Mouse (Mus musculus): ENCODE data around the gene Igsf9. TPM values are rescaled to one million over a fixed set of nuclear protein-coding genes. Genes with fewer than 3 reads are reported as not detected.

The Igsf9 gene
- polyA plus RNA-seq, 1 experiment from 2014 or later, result 52.6 TPM

DNA sequence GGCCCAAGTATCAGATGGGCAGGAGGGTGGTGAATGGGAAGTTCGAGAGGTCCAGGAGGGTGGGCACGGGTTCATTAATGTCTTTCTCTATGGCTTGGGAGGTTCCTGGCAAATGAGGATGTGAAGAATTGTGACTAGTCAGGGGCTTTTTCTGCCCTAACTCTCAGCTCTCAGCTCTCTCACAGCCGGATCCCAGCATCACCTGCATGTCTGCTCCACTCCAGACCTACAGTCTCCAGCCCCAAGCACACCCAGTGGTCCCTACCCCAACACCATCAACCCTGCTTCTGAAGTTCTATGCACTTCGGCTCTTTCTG lies 32.6 kb downstream of the Igsf9 start:
- no peaks in the 10 kb centered on the region for H3K27me3 ChIP-seq (ENCODE audit: control insufficient read depth, insufficient read depth, low read length)
- H3K4me2 ChIP-seq (ENCODE audit: low read length), result no peak overlapping the region
- H3K4me3 ChIP-seq (replicated peaks; ENCODE audit: low read depth, low read length), result no peak overlapping the region
- whole genome bisulfite sequencing, result 81% methylated on average over 4 of the region's 4 CpGs
- ATAC-seq (ENCODE audit: low FRiP score, low TSS enrichment) (no peak), DNase-seq (no peak)
- no peaks in the 10 kb centered on the region for H3K9me3 ChIP-seq (ENCODE audit: control insufficient read depth, low read length)
- H3K36me3 ChIP-seq (ENCODE audit: control insufficient read depth, insufficient read depth, low read length), result no peaks in the 10 kb centered on the region
- H3K4me1 ChIP-seq (ENCODE audit: control insufficient read depth, insufficient read depth, low read length), result no peaks in the 10 kb centered on the region
- H3K27ac ChIP-seq (replicated peaks; ENCODE audit: low read depth, low read length), result no peak overlapping the region
- no peak overlapping the region for H3K9ac ChIP-seq (replicated peaks; ENCODE audit: low read length)

DNA sequence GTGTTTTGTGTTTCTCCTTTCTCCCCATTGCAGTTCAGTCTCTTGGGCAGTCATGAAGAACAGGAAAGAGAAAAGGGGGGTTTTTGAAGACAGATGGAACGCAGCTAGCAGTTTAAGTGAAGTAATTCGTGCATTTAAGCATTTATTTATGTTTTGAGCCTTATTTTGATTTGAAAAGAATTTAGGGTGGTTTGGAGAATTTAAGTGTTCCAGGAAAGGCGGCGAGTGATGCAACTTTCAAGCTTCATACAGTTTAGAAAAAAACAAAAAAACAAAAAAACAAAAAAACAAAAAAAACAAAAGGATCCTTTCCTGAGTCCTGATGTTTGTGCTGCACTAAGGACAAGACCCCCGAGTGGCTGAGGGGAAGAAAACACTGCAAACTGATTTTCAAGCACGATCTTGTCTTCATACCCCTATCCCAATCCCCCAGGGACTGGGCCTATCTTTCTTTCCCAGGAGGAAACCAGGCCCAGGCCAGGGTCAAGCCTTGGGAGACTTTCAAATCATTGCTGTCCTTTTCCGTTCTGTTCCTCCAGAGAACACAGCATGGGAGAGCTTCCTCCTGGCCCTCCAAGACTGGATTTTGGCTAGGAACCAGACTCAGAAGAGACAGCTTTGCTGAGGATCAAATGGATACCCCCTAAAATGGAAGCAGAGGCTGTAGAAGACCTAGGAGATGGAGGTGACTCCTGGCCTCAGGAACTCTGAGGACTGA lies 33.1 kb downstream of the Igsf9 start:
- Histone ChIP-seq H3K4me3 (replicated peaks; ENCODE audit: low read depth, low read length) (no peak overlapping the region), H3K4me1 (ENCODE audit: control insufficient read depth, insufficient read depth, low read length) (no peaks in the 10 kb centered on the region), H3K27ac (replicated peaks; ENCODE audit: low read depth, low read length) (no peak overlapping the region), H3K9me3 (ENCODE audit: control insufficient read depth, low read length) (no peaks in the 10 kb centered on the region), H3K27me3 (ENCODE audit: control insufficient read depth, insufficient read depth, low read length) (no peaks in the 10 kb centered on the region), H3K4me2 (ENCODE audit: low read length) (no peak overlapping the region), H3K9ac (replicated peaks; ENCODE audit: low read length) (no peak overlapping the region), H3K36me3 (ENCODE audit: control insufficient read depth, insufficient read depth, low read length) (no peaks in the 10 kb centered on the region)
- DNase-seq, result no peak
- no peak for ATAC-seq (ENCODE audit: low FRiP score, low TSS enrichment)
- WGBS, result 84% methylated on average over 7 of the region's 7 CpGs

GRCm38 (mm10) chr1:172515396-172515795 lies 33.8 kb downstream of the Igsf9 start:
- Histone ChIP-seq H3K9me3 (ENCODE audit: control insufficient read depth, low read length) (no peaks in the 10 kb centered on the region), H3K4me2 (ENCODE audit: low read length) (no peak overlapping the region), H3K27ac (replicated peaks; ENCODE audit: low read depth, low read length) (no peak overlapping the region), H3K4me3 (replicated peaks; ENCODE audit: low read depth, low read length) (no peak overlapping the region), H3K4me1 (ENCODE audit: control insufficient read depth, insufficient read depth, low read length) (peaks cover 3% of the 10 kb centered on the region; the same call in 1 of the 2 replicates), H3K27me3 (ENCODE audit: control insufficient read depth, insufficient read depth, low read length) (no peaks in the 10 kb centered on the region), H3K36me3 (ENCODE audit: control insufficient read depth, insufficient read depth, low read length) (no peaks in the 10 kb centered on the region), H3K9ac (replicated peaks; ENCODE audit: low read length) (no peak overlapping the region)
- ATAC-seq (ENCODE audit: low FRiP score, low TSS enrichment) (no peak), DNase-seq (no peak)
- WGBS, result 74% methylated on average over 1 of the region's 1 CpGs

DNA sequence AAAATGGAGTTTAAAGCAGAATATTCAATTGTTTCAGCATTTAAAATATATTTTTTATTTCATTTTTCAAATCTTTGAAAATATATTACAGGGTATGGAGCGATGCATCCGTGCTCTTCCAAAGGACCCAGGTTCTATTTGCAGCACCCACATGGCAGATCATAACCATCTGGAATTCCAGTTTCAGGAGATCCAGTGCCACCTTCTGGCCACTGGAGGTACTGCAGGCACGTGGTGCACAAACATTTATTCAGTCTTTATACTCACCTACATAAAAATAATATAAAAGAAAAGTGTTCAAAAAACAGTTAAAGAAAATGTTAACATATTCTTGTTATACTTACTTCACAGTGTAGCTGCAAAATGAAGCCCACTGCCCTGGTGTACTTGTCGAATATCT lies 36.4 kb downstream of the Igsf9 start:
- DNase-seq (no peak), ATAC-seq (ENCODE audit: low FRiP score, low TSS enrichment) (no peak)
- H3K9me3 ChIP-seq (ENCODE audit: control insufficient read depth, low read length), result no peaks in the 10 kb centered on the region
- H3K4me1 ChIP-seq (ENCODE audit: control insufficient read depth, insufficient read depth, low read length), result peaks cover 13% of the 10 kb centered on the region
- no peak overlapping the region for H3K4me3 ChIP-seq (replicated peaks; ENCODE audit: low read depth, low read length)
- H3K9ac ChIP-seq (replicated peaks; ENCODE audit: low read length), result no peak overlapping the region
- H3K27ac ChIP-seq (replicated peaks; ENCODE audit: low read depth, low read length), result no peak overlapping the region
- H3K36me3 ChIP-seq (ENCODE audit: control insufficient read depth, insufficient read depth, low read length), result no peaks in the 10 kb centered on the region
- no peak overlapping the region for H3K4me2 ChIP-seq (ENCODE audit: low read length)
- 77% methylated on average over 4 of the region's 4 CpGs for WGBS
- H3K27me3 ChIP-seq (ENCODE audit: control insufficient read depth, insufficient read depth, low read length), result no peaks in the 10 kb centered on the region

DNA sequence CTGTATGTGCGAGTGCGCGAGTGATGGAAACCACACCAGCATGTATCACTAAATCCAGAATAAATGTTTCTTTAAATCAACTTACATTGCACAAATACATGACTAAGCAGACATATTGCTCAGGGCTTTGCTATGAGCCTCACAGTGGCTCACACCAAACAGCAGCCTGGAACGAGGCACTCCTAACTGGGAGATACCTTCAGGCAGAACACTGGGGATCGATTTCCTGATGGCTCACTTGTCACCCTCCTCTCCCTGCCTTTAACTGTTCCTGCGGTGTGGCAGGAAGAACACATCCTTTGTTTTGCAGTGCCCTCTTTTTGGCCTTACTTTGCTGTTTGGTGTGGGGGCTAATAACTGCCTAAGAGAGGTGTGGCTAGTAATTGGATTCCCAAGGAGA lies 38.1 kb downstream of the Igsf9 start:
- Histone ChIP-seq H3K4me3 (replicated peaks; ENCODE audit: low read depth, low read length) (no peak overlapping the region), H3K36me3 (ENCODE audit: control insufficient read depth, insufficient read depth, low read length) (no peaks in the 10 kb centered on the region), H3K4me2 (ENCODE audit: low read length) (no peak overlapping the region), H3K27ac (replicated peaks; ENCODE audit: low read depth, low read length) (no peak overlapping the region), H3K4me1 (ENCODE audit: control insufficient read depth, insufficient read depth, low read length) (peaks cover 13% of the 10 kb centered on the region), H3K27me3 (ENCODE audit: control insufficient read depth, insufficient read depth, low read length) (no peaks in the 10 kb centered on the region), H3K9ac (replicated peaks; ENCODE audit: low read length) (no peak overlapping the region), H3K9me3 (ENCODE audit: control insufficient read depth, low read length) (no peaks in the 10 kb centered on the region)
- DNase-seq, result no peak
- no peak for ATAC-seq (ENCODE audit: low FRiP score, low TSS enrichment)
- 71% methylated on average over 6 of the region's 6 CpGs for WGBS

DNA sequence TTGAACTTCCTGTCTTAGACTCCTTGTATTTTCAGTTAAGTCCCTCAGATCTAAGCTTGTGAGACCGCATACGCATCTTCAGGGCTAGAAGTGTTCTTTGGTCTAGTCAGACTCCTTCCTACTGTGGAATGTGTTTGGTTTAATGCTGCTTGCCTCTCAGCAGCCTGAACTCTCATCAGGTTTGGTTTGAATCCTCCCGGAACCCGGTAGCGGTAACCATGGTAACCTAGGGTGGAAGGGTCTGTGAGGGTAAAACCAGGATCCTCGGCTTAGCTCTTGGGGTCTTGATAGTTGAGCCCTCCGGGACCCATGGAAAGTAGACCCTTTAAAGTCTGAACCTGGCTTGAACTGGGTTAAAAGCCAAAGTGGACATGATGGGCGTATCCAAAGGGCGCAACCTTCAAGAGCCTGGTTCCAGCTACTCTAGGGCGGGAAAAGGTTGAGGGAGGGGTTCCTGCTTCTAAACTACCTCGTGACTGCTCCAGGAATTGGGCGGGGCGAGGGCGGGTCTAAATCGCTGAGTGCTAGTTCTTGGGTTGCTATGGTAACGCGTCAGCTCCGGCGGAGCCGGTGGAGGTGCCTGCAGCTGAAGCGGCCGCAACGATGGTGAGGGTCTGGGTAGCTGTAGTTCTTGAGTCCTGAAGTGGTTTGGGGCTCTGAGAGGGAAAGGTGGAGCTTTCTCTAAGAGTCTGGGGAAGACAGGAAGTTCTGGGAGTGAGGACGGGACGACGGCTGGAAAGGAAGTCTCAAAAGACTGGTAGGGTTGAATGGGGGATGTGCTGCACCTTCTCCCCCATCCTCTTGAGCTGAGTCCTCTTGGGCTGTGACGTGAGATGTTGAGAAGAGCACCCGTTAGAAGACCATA lies 39.2 kb downstream of the Igsf9 start, which contains the start of gene Cfap45:
Gene Cfap45 (plus strand): TSS at position 226 of the 865 bp plus-strand sequence.
- peaks cover 16% of the 10 kb centered on the region for H3K4me1 ChIP-seq (ENCODE audit: control insufficient read depth, insufficient read depth, low read length)
- no peaks in the 10 kb centered on the region for H3K27me3 ChIP-seq (ENCODE audit: control insufficient read depth, insufficient read depth, low read length)
- 3% methylated on average over 28 of the region's 28 CpGs for WGBS
- no peak within 1 kb of the TSS for H3K9ac ChIP-seq (replicated peaks; ENCODE audit: low read length)
- peak within 1 kb of the TSS; percentile 64 for H3K4me2 ChIP-seq (ENCODE audit: low read length)
- ATAC-seq (ENCODE audit: low FRiP score, low TSS enrichment), result peak; percentile 90
- H3K4me3 ChIP-seq (replicated peaks; ENCODE audit: low read depth, low read length), result peak within 1 kb of the TSS; percentile 28
- H3K36me3 ChIP-seq (ENCODE audit: control insufficient read depth, insufficient read depth, low read length), result no peaks in the 10 kb centered on the region
- no peak within 1 kb of the TSS for H3K27ac ChIP-seq (replicated peaks; ENCODE audit: low read depth, low read length)
- no peaks in the 10 kb centered on the region for H3K9me3 ChIP-seq (ENCODE audit: control insufficient read depth, low read length)
- peak; percentile 95 for DNase-seq

GRCm38 (mm10) chr1:172522524-172522923 lies 40.9 kb downstream of the Igsf9 start:
- Histone ChIP-seq H3K9me3 (ENCODE audit: control insufficient read depth, low read length) (no peaks in the 10 kb centered on the region), H3K27me3 (ENCODE audit: control insufficient read depth, insufficient read depth, low read length) (no peaks in the 10 kb centered on the region), H3K36me3 (ENCODE audit: control insufficient read depth, insufficient read depth, low read length) (no peaks in the 10 kb centered on the region), H3K4me2 (ENCODE audit: low read length) (no peak overlapping the region), H3K4me3 (replicated peaks; ENCODE audit: low read depth, low read length) (no peak overlapping the region), H3K27ac (replicated peaks; ENCODE audit: low read depth, low read length) (no peak overlapping the region), H3K9ac (replicated peaks; ENCODE audit: low read length) (no peak overlapping the region), H3K4me1 (ENCODE audit: control insufficient read depth, insufficient read depth, low read length) (peaks cover 16% of the 10 kb centered on the region)
- WGBS, result 69% methylated on average over 7 of the region's 7 CpGs
- DNase-seq (no peak), ATAC-seq (ENCODE audit: low FRiP score, low TSS enrichment) (no peak)

DNA sequence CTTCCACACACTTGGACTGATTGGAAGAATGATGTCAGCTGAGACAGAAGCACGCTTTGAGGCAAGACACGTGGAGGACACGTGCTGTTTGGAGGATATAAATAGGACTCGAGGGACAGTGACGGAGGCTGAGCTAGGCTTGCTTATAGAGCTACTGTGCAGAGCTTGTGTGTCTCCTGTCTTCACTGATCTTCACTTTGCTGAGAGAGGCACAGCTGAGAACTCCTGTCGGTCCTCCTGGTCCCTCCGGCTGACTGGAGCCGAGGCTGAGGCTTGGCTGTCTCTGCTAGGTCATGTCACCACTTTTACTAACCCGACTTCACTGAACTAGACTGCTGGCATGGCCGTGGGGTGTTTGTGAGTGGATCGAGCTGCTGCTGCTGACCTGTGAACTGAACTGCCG lies 42.1 kb downstream of the Igsf9 start:
- Histone ChIP-seq H3K9ac (replicated peaks; ENCODE audit: low read length) (no peak overlapping the region), H3K36me3 (ENCODE audit: control insufficient read depth, insufficient read depth, low read length) (no peaks in the 10 kb centered on the region), H3K4me1 (ENCODE audit: control insufficient read depth, insufficient read depth, low read length) (peaks cover 16% of the 10 kb centered on the region), H3K4me3 (replicated peaks; ENCODE audit: low read depth, low read length) (no peak overlapping the region), H3K27ac (replicated peaks; ENCODE audit: low read depth, low read length) (no peak overlapping the region), H3K4me2 (ENCODE audit: low read length) (no peak overlapping the region), H3K9me3 (ENCODE audit: control insufficient read depth, low read length) (no peaks in the 10 kb centered on the region), H3K27me3 (ENCODE audit: control insufficient read depth, insufficient read depth, low read length) (no peaks in the 10 kb centered on the region)
- no peak for ATAC-seq (ENCODE audit: low FRiP score, low TSS enrichment)
- WGBS, result 73% methylated on average over 12 of the region's 12 CpGs
- DNase-seq, result no peak

All from midbrain, embryonic 14.5 days (tissue).